Mouse (Mus musculus) midbrain, embryonic 15.5 days (tissue): ENCODE measurements around the gene Tbx4. TPM values are rescaled to one million over a fixed set of nuclear protein-coding genes. Genes with fewer than 3 reads are reported as not detected.

ENCODE experiments used
- ATAC-seq: fragments of 200-750 bp; cut with Nextera tagmentation; replicated peaks from 2 replicates; pipeline ENCODE4 v1.8.0; 2017; ENCODE audit warnings: moderate TSS enrichment
- H3K27ac ChIP-seq: fragments of 300-500 bp; sonication (generic); 2 replicates; pipeline ENCODE4 v1.5.1; 2015; ENCODE audit warnings: mild to moderate bottlenecking, inconsistent platforms
- H3K27me3 ChIP-seq: fragments of 300-500 bp; sonication (generic); replicated peaks from 2 replicates; pipeline ENCODE4 v1.6.1; 2015; ENCODE audit warnings: inconsistent platforms
- H3K36me3 ChIP-seq: fragments of 300-500 bp; sonication (generic); replicated peaks from 2 replicates; pipeline ENCODE4 v1.6.1; 2015; ENCODE audit warnings: inconsistent platforms
- H3K4me1 ChIP-seq: fragments of 300-500 bp; sonication (generic); 2 replicates; pipeline ENCODE4 v1.6.1; 2015; ENCODE audit warnings: inconsistent platforms
- H3K4me2 ChIP-seq: fragments of 300-500 bp; sonication (generic); 2 replicates; pipeline ENCODE4 v1.6.1; 2015; ENCODE audit warnings: inconsistent platforms, mild to moderate bottlenecking, moderate library complexity
- H3K4me3 ChIP-seq: fragments of 300-500 bp; sonication (generic); 2 replicates; pipeline ENCODE4 v1.5.1; 2015; ENCODE audit warnings: mild to moderate bottlenecking, inconsistent platforms
- H3K9ac ChIP-seq: fragments of 300-500 bp; sonication (generic); 2 replicates; pipeline ENCODE4 v1.6.1; 2015; ENCODE audit warnings: mild to moderate bottlenecking, inconsistent platforms
- H3K9me3 ChIP-seq: fragments of 300-500 bp; sonication (generic); 2 replicates; pipeline ENCODE4 v1.6.1; 2016; ENCODE audit warnings: inconsistent platforms
- WGBS: fragments of 180-500 bp; shearing (Covaris S2); methylation state at CpG from one replicate; pipeline ENCODE4 v1.1.7; 2015; ENCODE audit warnings: mixed read lengths; 5-methylcytosine and 5-hydroxymethylcytosine counted together
- polyA plus RNA-seq: library from polyadenylated mRNA; unstranded; fragments of >200 nt; fragmentation: Nextera tagmentation; extraction: Ambion mirVana; gene quantifications from 2 replicates; pipeline ENCODE4 v1.2.1, GENCODE M21; 2015

Gene Tbx4
- 0.34 and 0.46 TPM in 2 replicates for polyA plus RNA-seq

DNA sequence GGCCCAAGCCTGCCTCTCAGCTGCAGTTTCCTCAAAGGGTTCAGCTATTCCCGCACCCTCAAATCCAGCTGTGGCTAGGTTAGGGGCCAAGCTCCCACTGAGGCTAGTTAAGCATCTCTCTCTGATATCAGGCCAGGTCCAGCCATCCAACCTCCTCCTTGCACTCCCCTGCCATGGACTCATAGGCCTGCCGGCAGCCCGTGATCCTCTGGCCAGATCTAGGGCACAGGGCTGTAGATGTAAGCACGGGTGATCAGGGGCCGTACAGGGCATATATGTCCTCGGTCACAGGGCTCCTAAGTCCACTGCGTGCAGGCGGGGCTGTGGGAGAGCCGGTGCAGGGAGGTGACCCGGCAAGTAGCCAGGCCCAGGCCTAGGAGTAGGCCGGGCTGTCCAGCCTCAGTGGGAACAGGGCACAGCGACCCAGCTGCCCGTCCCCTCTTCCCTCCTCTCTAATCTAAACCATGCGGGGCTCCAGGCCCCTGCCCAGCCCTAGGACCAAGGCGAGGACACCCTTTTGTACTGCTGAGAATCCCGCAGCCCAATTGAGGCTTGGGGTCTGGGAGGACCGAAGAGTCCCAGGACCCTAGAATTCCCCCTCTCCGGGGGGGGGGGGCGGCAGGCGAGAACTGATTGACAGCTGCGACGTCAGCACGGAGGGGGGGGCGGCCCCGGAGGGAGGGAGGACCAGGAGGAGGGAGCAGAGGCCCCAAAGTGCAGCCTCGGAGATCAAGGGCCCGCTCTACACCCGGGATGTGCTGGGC is at the start of gene Tbx4:
Tbx4 (plus strand) TSS at position 758 of the 764 bp plus-strand sequence.
- no peak within 1 kb of the TSS for H3K27ac ChIP-seq
- peaks cover 67% of the 10 kb centered on the region for H3K27me3 ChIP-seq
- H3K4me3 ChIP-seq: no peak within 1 kb of the TSS
- no peak within 1 kb of the TSS for H3K4me2 ChIP-seq
- H3K4me1 ChIP-seq: peaks cover 12% of the 10 kb centered on the region; the same call in 1 of the 2 replicates
- H3K36me3 ChIP-seq: no peaks in the 10 kb centered on the region
- no peaks in the 10 kb centered on the region for H3K9me3 ChIP-seq
- 12% methylated on average over 27 of the region's 28 CpGs for WGBS
- no peak for ATAC-seq
- H3K9ac ChIP-seq: no peak within 1 kb of the TSS

GRCm38 (mm10) chr11:85836523-85837290 is 49.5 kb upstream of the Tbx4 start:
- Histone ChIP-seq H3K9ac (no peak overlapping the region), H3K36me3 (no peaks in the 10 kb centered on the region), H3K27ac (no peak overlapping the region), H3K4me1 (peaks cover 25% of the 10 kb centered on the region), H3K4me3 (no peak overlapping the region), H3K27me3 (peaks cover 80% of the 10 kb centered on the region), H3K4me2 (no peak overlapping the region), H3K9me3 (no peaks in the 10 kb centered on the region)
- no peak for ATAC-seq
- 3% methylated on average over 32 of the region's 32 CpGs for WGBS

GRCm38 (mm10) chr11:85837291-85837647 is 49.0 kb upstream of the Tbx4 start:
- WGBS: 1% methylated on average over 18 of the region's 18 CpGs
- Histone ChIP-seq H3K27me3 (peaks cover 81% of the 10 kb centered on the region), H3K36me3 (no peaks in the 10 kb centered on the region), H3K9ac (no peak overlapping the region), H3K4me1 (peaks cover 23% of the 10 kb centered on the region), H3K9me3 (no peaks in the 10 kb centered on the region), H3K4me3 (no peak overlapping the region), H3K27ac (no peak overlapping the region), H3K4me2 (no peak overlapping the region)
- no peak for ATAC-seq

- H3K4me2 ChIP-seq: no peak overlapping the region
- H3K27ac ChIP-seq: no peak overlapping the region
- ATAC-seq: no peak
- peaks cover 22% of the 10 kb centered on the region for H3K4me1 ChIP-seq
- WGBS: 1% methylated on average over 67 of the region's 67 CpGs
- H3K4me3 ChIP-seq: no peak overlapping the region
- H3K9ac ChIP-seq: no peak overlapping the region
- H3K27me3 ChIP-seq: peaks cover 83% of the 10 kb centered on the region
- H3K36me3 ChIP-seq: no peaks in the 10 kb centered on the region
- H3K9me3 ChIP-seq: no peaks in the 10 kb centered on the region
Measured at GRCm38 (mm10) chr11:85837648-85838423, 48.4 kb upstream of the Tbx4 start.

DNA sequence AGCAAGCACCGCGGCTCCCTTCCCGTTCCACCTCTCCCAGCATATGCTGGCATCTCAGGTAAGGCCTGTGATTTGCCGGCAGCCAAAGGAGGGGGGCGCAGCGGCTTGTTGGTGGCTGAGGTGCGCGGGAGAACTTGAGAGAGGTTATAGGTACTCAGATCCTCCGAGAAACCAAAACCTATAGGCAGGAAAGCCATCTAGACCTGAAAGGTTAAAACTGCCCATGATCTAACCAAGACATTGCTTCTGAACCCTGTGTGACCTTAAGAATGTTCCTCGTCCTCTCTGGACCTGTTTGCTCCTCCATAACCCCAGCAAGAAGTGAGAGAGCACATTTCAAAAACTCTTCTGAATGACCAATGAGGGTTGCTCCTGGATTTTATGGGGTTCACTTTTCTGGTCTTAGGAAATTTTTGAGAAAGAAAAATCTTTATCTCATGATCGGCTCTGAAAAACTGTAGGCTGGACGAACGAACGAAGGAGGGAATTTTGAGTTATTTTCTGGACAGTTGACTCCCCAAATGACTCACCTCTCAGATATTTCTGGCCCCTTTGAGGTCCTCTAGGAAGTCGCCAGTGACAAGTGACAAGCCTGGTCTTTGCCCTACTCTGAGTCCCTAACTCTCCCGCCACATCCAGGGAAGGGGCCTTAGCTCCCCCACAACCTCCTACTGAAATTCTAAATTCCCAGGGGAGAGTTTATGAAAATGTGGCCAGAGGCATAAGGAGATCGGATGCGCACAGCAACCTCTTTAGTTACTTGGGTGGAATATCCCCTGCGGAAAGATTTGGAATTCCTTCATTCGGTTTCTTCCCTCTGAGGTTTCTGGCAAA is 47.6 kb upstream of the Tbx4 start:
- Histone ChIP-seq H3K9me3 (no peaks in the 10 kb centered on the region), H3K9ac (no peak overlapping the region), H3K27ac (no peak overlapping the region), H3K4me3 (no peak overlapping the region), H3K4me1 (peaks cover 23% of the 10 kb centered on the region), H3K36me3 (no peaks in the 10 kb centered on the region), H3K27me3 (peaks cover 90% of the 10 kb centered on the region), H3K4me2 (no peak overlapping the region)
- 5% methylated on average over 20 of the region's 20 CpGs for WGBS
- ATAC-seq: no peak

DNA sequence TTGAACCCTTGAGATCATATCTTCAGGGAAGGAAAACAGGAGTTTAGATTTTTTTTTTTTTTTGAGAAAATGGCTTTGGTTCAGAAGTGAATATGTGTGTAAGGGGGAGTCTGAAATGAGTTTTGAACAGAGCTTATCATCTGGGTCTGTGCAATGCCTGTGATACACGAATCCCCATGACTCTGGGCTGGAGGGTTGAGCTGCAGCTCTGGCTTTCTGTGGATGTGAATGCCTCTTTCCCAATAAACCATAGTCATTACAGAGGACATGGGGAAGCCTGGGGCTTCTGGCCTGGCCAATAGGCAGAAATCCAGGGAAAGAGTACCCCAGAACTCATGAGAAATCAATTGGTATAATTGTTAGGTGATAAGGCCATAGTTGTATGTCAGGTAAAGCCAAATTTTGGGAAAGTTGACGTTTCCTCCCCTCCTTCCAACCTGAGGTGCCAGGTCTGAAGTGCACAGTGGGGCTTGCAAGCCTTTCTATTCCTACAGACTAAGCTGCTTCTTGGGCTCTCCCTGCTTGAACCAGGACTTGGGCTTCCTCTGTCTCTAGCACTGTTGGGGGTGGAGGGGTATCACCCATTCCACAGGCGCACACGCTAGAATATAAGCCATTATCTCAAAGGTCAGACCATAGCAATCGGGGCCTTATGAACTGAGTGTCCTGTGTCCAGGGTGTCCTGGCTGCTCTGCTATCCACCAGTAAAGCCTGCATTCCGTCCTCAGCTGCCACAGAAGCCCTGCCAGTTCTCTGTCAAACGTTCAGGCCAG is 46.8 kb upstream of the Tbx4 start:
- no peak overlapping the region for H3K9ac ChIP-seq
- H3K4me1 ChIP-seq: peaks cover 31% of the 10 kb centered on the region
- no peak overlapping the region for H3K4me2 ChIP-seq
- no peak overlapping the region for H3K4me3 ChIP-seq
- 9% methylated on average over 7 of the region's 7 CpGs for WGBS
- no peak overlapping the region for H3K27ac ChIP-seq
- H3K9me3 ChIP-seq: no peaks in the 10 kb centered on the region
- no peak for ATAC-seq
- H3K27me3 ChIP-seq: peaks cover 89% of the 10 kb centered on the region
- no peaks in the 10 kb centered on the region for H3K36me3 ChIP-seq

DNA sequence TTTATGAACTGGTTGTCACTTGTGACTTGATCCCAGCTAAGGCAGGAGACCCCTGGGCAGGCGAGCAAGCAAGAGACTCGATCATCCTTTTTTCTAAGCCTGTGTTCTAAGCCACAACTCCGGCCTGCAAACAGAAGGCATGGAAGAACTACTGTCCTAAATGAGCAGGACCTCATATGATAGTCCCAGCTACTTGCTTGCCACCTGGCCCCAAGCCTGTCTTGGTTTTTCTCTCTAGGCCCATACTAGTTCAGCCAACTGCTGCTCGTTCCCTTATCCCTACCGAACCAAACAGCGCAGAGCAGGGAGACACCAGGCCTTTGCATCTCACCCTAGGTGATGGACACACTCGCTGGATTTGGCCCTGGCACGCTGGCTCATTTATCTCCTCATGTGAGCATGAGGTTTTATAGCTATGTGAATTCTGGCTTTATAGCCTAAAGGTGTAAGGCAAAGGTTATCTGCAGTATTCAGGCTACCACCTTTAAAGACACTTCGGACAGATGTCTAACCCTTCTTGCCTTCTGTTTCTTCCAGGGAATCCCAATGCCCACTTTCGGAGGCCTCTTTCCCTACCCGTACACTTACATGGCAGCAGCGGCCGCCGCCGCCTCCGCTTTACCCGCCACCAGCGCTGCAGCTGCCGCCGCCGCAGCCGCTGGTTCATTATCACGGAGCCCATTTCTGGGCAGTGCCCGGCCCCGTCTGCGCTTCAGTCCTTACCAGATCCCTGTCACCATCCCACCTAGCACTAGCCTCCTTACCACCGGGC is 46.0 kb upstream of the Tbx4 start:
- Histone ChIP-seq H3K9me3 (no peaks in the 10 kb centered on the region), H3K27ac (no peak overlapping the region), H3K4me2 (peak overlapping the region; percentile 21; the same call in 1 of the 2 replicates), H3K27me3 (peaks cover 89% of the 10 kb centered on the region), H3K36me3 (no peaks in the 10 kb centered on the region), H3K4me1 (peaks cover 34% of the 10 kb centered on the region), H3K9ac (no peak overlapping the region), H3K4me3 (0 out of 2 replicates have a peak overlapping the region, but pooled peaks have one; percentile 5)
- WGBS: 4% methylated on average over 27 of the region's 27 CpGs
- ATAC-seq: no peak

DNA sequence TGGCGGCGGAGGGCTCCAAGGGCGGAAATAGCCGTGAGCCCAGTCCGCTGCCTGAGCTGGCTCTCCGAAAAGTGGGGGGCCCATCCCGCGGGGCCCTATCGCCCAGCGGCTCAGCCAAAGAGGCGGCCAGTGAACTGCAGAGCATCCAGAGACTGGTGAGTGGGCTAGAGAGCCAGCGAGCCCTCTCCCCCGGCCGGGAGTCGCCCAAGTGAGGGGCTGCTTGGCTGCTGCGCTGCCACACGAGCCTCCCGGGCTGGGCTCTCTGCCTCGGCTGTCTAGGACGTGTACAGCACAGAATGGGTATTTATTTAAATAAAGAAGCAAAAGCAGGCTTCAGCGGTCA is 45.4 kb upstream of the Tbx4 start:
- peak overlapping the region; percentile 21; the same call in 1 of the 2 replicates for H3K4me2 ChIP-seq
- ATAC-seq: no peak
- H3K9ac ChIP-seq: no peak overlapping the region
- peak overlapping the region; percentile 5; the same call in 1 of the 2 replicates for H3K4me3 ChIP-seq
- H3K27me3 ChIP-seq: peaks cover 89% of the 10 kb centered on the region
- H3K36me3 ChIP-seq: no peaks in the 10 kb centered on the region
- no peak overlapping the region for H3K27ac ChIP-seq
- H3K9me3 ChIP-seq: no peaks in the 10 kb centered on the region
- WGBS: 2% methylated on average over 21 of the region's 21 CpGs
- H3K4me1 ChIP-seq: peaks cover 34% of the 10 kb centered on the region

GRCm38 (mm10) chr11:85841211-85841681 is 45.0 kb upstream of the Tbx4 start:
- H3K4me3 ChIP-seq: peak overlapping the region; percentile 33; the same call in 1 of the 2 replicates
- H3K27ac ChIP-seq: no peak overlapping the region
- WGBS: 11% methylated on average over 8 of the region's 8 CpGs
- no peaks in the 10 kb centered on the region for H3K9me3 ChIP-seq
- H3K4me1 ChIP-seq: peaks cover 34% of the 10 kb centered on the region
- no peak overlapping the region for H3K4me2 ChIP-seq
- no peak overlapping the region for H3K9ac ChIP-seq
- H3K36me3 ChIP-seq: no peaks in the 10 kb centered on the region
- H3K27me3 ChIP-seq: peaks cover 89% of the 10 kb centered on the region
- no peak for ATAC-seq

- Histone ChIP-seq H3K27me3 (peaks cover 91% of the 10 kb centered on the region), H3K9ac (no peak overlapping the region), H3K4me2 (peak overlapping the region; percentile 64), H3K36me3 (no peaks in the 10 kb centered on the region), H3K9me3 (no peaks in the 10 kb centered on the region), H3K4me3 (peak overlapping the region; percentile 33), H3K4me1 (peaks cover 34% of the 10 kb centered on the region), H3K27ac (no peak overlapping the region)
- peak; percentile 73 for ATAC-seq
- WGBS: 2% methylated on average over 31 of the region's 32 CpGs
Measured at GRCm38 (mm10) chr11:85841980-85842379, 44.2 kb upstream of the Tbx4 start.
